In the genomic region with DNA sequence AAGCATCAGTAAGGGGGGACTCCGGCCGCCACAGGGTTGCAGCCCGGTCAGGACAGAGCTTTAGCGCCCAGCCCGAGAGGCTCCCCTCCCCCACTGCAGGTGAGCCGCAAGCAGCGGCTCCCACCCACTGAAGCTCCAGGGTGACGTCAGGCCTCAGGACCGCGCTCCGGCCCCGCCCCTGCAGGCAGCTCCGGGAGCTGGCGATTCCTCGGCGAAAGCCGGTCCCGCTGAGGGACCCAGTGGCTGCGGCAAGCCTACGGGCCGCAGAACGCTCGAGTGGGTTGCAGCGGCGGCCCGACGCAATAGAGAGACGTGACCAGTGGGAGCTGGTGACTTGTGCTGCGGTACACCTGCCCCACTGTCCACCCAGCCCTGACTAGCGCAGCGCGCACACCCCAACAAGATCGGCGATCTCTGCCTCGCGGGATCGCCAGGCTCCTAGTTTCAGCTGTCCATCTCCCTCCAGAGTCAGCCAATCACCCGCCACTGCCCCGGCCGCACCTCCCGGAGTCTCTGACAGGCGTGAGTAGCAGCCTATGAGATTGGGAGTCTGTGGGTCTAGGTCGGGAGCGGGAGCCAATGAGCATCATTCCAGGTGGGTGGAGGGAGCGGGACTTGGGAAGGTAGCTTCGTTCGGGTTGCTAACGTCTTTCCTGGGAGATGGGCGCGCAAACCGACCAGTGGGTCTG, we compare ENCODE assay signal across 8 mouse cellular contexts. TPM values are rescaled to one million over a fixed set of nuclear protein-coding genes. Genes with fewer than 3 reads are reported as not detected.
A peak's percentile ranks its signal among the peaks of the same experiment; 100 is the strongest.
DNase-seq lines count a peak whose midpoint lies in the region; ATAC-seq and TF ChIP-seq lines count a peak whose summit lies in the region.

A gene (plus strand): TSS at position 239 of the 689 bp plus-strand sequence.

- no peaks in the 10 kb centered on the region for H3K36me3 ChIP-seq in ES-E14 (ENCODE audit: control insufficient read depth, insufficient read depth, low read length, poor library complexity, severe bottlenecking)
- H3K36me3 ChIP-seq in forebrain, embryonic 14.5 days (ENCODE audit: control insufficient read depth, insufficient read depth, low read length), result no peaks in the 10 kb centered on the region
- H3K36me3 ChIP-seq in liver, embryonic 15.5 days (replicated peaks), result no peaks in the 10 kb centered on the region
- H3K36me3 ChIP-seq in neural tube, embryonic 11.5 days (ENCODE audit: control insufficient read depth, insufficient read depth, low read length), result no peaks in the 10 kb centered on the region
- H3K36me3 ChIP-seq in stomach, embryonic 16.5 days (ENCODE audit: control insufficient read depth, insufficient read depth, low read length), result no peaks in the 10 kb centered on the region

- ATAC-seq in forebrain, embryonic 14.5 days, result peak; percentile 99
- peak; percentile 98 for ATAC-seq in liver, embryonic 15.5 days (ENCODE audit: insufficient read depth)
- ATAC-seq in neural tube, embryonic 11.5 days (ENCODE audit: insufficient read depth, low FRiP score, low TSS enrichment), result peak; percentile 99
- ATAC-seq in stomach, embryonic 16.5 days (ENCODE audit: insufficient read depth, low FRiP score), result peak; percentile 99

- H3K9me3 ChIP-seq in ES-E14 (ENCODE audit: control insufficient read depth, insufficient read depth, low read depth, low read length), result no peaks in the 10 kb centered on the region
- no peaks in the 10 kb centered on the region for H3K9me3 ChIP-seq in forebrain, embryonic 14.5 days (replicated peaks; ENCODE audit: control insufficient read depth, low read length)
- no peaks in the 10 kb centered on the region for H3K9me3 ChIP-seq in liver, embryonic 15.5 days (replicated peaks)
- H3K9me3 ChIP-seq in neural tube, embryonic 11.5 days (ENCODE audit: control insufficient read depth, low read length), result no peaks in the 10 kb centered on the region
- H3K9me3 ChIP-seq in stomach, embryonic 16.5 days (replicated peaks; ENCODE audit: control insufficient read depth, low read length), result no peaks in the 10 kb centered on the region

- H3K9ac ChIP-seq in ES-E14 (ENCODE audit: insufficient read depth, low read depth, low read length, poor library complexity, severe bottlenecking), result peak within 1 kb of the TSS; percentile 99
- H3K9ac ChIP-seq in forebrain, embryonic 14.5 days (ENCODE audit: low read length), result peak within 1 kb of the TSS; percentile 98
- peak within 1 kb of the TSS; percentile 80 for H3K9ac ChIP-seq in liver, embryonic 15.5 days
- H3K9ac ChIP-seq in neural tube, embryonic 11.5 days (ENCODE audit: low read length), result peak within 1 kb of the TSS; percentile 95
- peak within 1 kb of the TSS; percentile 96 for H3K9ac ChIP-seq in stomach, embryonic 16.5 days (ENCODE audit: low read length)

- peak within 1 kb of the TSS; percentile 66 for H3K4me2 ChIP-seq in forebrain, embryonic 14.5 days (ENCODE audit: low read length)
- peak within 1 kb of the TSS; percentile 98 for H3K4me2 ChIP-seq in liver, embryonic 15.5 days
- H3K4me2 ChIP-seq in neural tube, embryonic 11.5 days (ENCODE audit: low read depth), result peak within 1 kb of the TSS; percentile 88
- peak within 1 kb of the TSS; percentile 68 for H3K4me2 ChIP-seq in stomach, embryonic 16.5 days (ENCODE audit: low read depth, low read length)

- H3K27me3 ChIP-seq in forebrain, embryonic 14.5 days (replicated peaks; ENCODE audit: control insufficient read depth, insufficient read depth, low read length), result no peaks in the 10 kb centered on the region
- peaks cover 20% of the 10 kb centered on the region for H3K27me3 ChIP-seq in liver, embryonic 15.5 days
- H3K27me3 ChIP-seq in neural tube, embryonic 11.5 days (ENCODE audit: control insufficient read depth, insufficient read depth, low read length), result no peaks in the 10 kb centered on the region
- H3K27me3 ChIP-seq in stomach, embryonic 16.5 days (ENCODE audit: control insufficient read depth, insufficient read depth, low read length), result no peaks in the 10 kb centered on the region

- H3K4me1 ChIP-seq in ES-E14 (ENCODE audit: control insufficient read depth in 2 of 2, insufficient read depth in 2 of 2, low read length in 2 of 2, poor library complexity in 1 of 2), result peaks cover 0 to 4% of the 10 kb centered on the region in 2 experiments; a peak in 2 of 4 replicates
- H3K4me1 ChIP-seq in forebrain, embryonic 14.5 days (ENCODE audit: control insufficient read depth, insufficient read depth, low read length), result peaks cover 13% of the 10 kb centered on the region
- H3K4me1 ChIP-seq in liver, embryonic 15.5 days (replicated peaks), result peaks cover 40% of the 10 kb centered on the region
- peaks cover 7% of the 10 kb centered on the region; the same call in 1 of the 2 replicates for H3K4me1 ChIP-seq in neural tube, embryonic 11.5 days (ENCODE audit: control insufficient read depth, insufficient read depth, low read length)
- peaks cover 9% of the 10 kb centered on the region for H3K4me1 ChIP-seq in stomach, embryonic 16.5 days (ENCODE audit: control insufficient read depth, insufficient read depth, low read length)

- in situ Hi-C loops in ES-E14 (cut with MboI; ENCODE audit: low sequenced_read_pairs in 2 of 2, unreplicated experiment in 2 of 2), result no loop called here

- H3K4me3 ChIP-seq in ES-E14 (ENCODE audit: insufficient read depth in 1 of 2, low read depth in 1 of 2, low read length in 2 of 2, poor library complexity in 1 of 2, severe bottlenecking in 1 of 2), result peak within 1 kb of the TSS; percentile 96 to 98
- H3K4me3 ChIP-seq in forebrain, embryonic 14.5 days (ENCODE audit: low read depth, low read length), result peak within 1 kb of the TSS; percentile 95
- peak within 1 kb of the TSS; percentile 74 for H3K4me3 ChIP-seq in liver, embryonic 15.5 days (replicated peaks)
- peak within 1 kb of the TSS; percentile 87 for H3K4me3 ChIP-seq in neural tube, embryonic 11.5 days (ENCODE audit: low read depth, low read length)
- peak within 1 kb of the TSS; percentile 87 for H3K4me3 ChIP-seq in stomach, embryonic 16.5 days (replicated peaks; ENCODE audit: low read length)

- intact Hi-C loops in heart, postnatal 10 days (cut with DNase I), result loop anchor here (10.0 kb wide), 1 partner anchor 107 kb away; a partner anchor contains a TSS

- WGBS in forebrain, embryonic 14.5 days, result under 1% methylated on average over 51 of the region's 51 CpGs
- WGBS in liver, embryonic 15.5 days (ENCODE audit: insufficient replicate concordance), result under 1% methylated on average over 51 of the region's 51 CpGs
- under 1% methylated on average over 51 of the region's 51 CpGs for WGBS in neural tube, embryonic 11.5 days
- WGBS in stomach, embryonic 16.5 days, result under 1% methylated on average over 51 of the region's 51 CpGs

- peak; percentile 100 for DNase-seq in ES-E14 (ENCODE audit: low read depth, low spot score)
- DNase-seq in cerebellum, adult 11-12 months, result peak; percentile 99
- DNase-seq in forebrain, embryonic 14.5 days (ENCODE audit: low spot score), result peak; percentile 100
- DNase-seq in heart, postnatal 10 days, result peak; percentile 99 to 100
- peak; percentile 100 for DNase-seq in kidney, postnatal 4 days
- DNase-seq in neural tube, embryonic 11.5 days (ENCODE audit: low spot score), result peak; percentile 99

- H3K27ac ChIP-seq in ES-E14 (ENCODE audit: insufficient read depth, low read depth, low read length, poor library complexity, severe bottlenecking), result peak within 1 kb of the TSS; percentile 96
- peak within 1 kb of the TSS; percentile 98 for H3K27ac ChIP-seq in forebrain, embryonic 14.5 days (ENCODE audit: low read depth, low read length)
- H3K27ac ChIP-seq in liver, embryonic 15.5 days (replicated peaks), result peak within 1 kb of the TSS; percentile 96
- peak within 1 kb of the TSS; percentile 94 for H3K27ac ChIP-seq in neural tube, embryonic 11.5 days (ENCODE audit: low read depth, low read length)
- peak within 1 kb of the TSS; percentile 99 for H3K27ac ChIP-seq in stomach, embryonic 16.5 days (ENCODE audit: low read length)

TF ChIP-seq in ES-E14, 5 proteins besides CTCF, POLR2A, EP300 and RAD21:
- TF ChIP-seq CHD2 (IDR thresholded peaks at IDR 0.05; ENCODE audit: low read depth, low read length) (peak; percentile 94), ZC3H11A (IDR thresholded peaks at IDR 0.05; ENCODE audit: borderline replicate concordance, low read depth, low read length) (no peak), MAFK (IDR thresholded peaks at IDR 0.05; ENCODE audit: insufficient read depth, low read depth, low read length) (no peak), ZNF384 (IDR thresholded peaks at IDR 0.05; ENCODE audit: low read depth, low read length) (no peak), HCFC1 (IDR thresholded peaks at IDR 0.05; ENCODE audit: borderline replicate concordance, insufficient read depth, low read length) (peak; percentile 63; the same call in 1 of the 2 replicates)

RNA-seq across cellular contexts. Expression of the gene that starts here (rescaled TPM):
- 74.6 and 107 TPM in 2 replicates for total RNA-seq in ES-E14 (2012; rRNA removed)
- 88.8 and 105 TPM in 2 replicates for polyA plus RNA-seq in forebrain, embryonic 14.5 days (2014; fragmentation: Nextera tagmentation; extraction: Ambion mirVana)
- total RNA-seq in heart, postnatal 10 days (2021), result 100 to 1,000 TPM in 1 of 2 experiments, 10 to 100 TPM in 1; 79.4 to 100 TPM
- 13.3 and 15.7 TPM in 2 replicates for polyA plus RNA-seq in liver, embryonic 15.5 days (2015; fragmentation: Nextera tagmentation; extraction: Ambion mirVana)
- 138 and 159 TPM in 2 replicates for polyA plus RNA-seq in neural tube, embryonic 11.5 days (2014; fragmentation: Nextera tagmentation; extraction: Ambion mirVana)
- 81.9 and 89.9 TPM in 2 replicates for polyA plus RNA-seq in stomach, embryonic 16.5 days (2015; fragmentation: Nextera tagmentation; extraction: Ambion mirVana)

Comparison
In these comparisons a context has a peak if more than half of its experiments do, and no peak if none do; other contexts are left out.
1. Peak in every context shown above with its lines: DNase-seq, ATAC-seq, H3K4me3 ChIP-seq and H3K27ac ChIP-seq.